Mouse (Mus musculus): ENCODE measurements around the gene Slfn14.

- TF ChIP-seq CTCF (IDR thresholded peaks at IDR 0.05; ENCODE audit: borderline replicate concordance, insufficient read depth, low read length) = no peak
- TF ChIP-seq POLR2A (IDR thresholded peaks at IDR 0.05; ENCODE audit: low read depth, low read length) = no peak
Observed at GRCm38 (mm10) chr11:83292251-83292587, 5.7 kb upstream of the Slfn14 start.

Data from embryonic fibroblast, embryonic 13.5 days (primary cell).